Mouse (Mus musculus) myocyte (in vitro differentiated cells): ENCODE data around the gene Fam210b.

Experiments
- CEBPB ChIP-seq: IDR thresholded peaks from 2 replicates; pipeline ENCODE4 v1.6.1; 2011; ENCODE audit warnings: mild to moderate bottlenecking, moderate library complexity; ENCODE audit not compliant: poor library complexity, insufficient read depth, severe bottlenecking
- E2F4 ChIP-seq: IDR thresholded peaks from one replicate; pipeline ENCODE4 v1.6.1; 2011; ENCODE audit warnings: mild to moderate bottlenecking, control low read depth, moderate library complexity; ENCODE audit not compliant: insufficient read depth
- MAX ChIP-seq: IDR thresholded peaks from one replicate; pipeline ENCODE4 v1.6.1; 2011; ENCODE audit warnings: low read depth, mild to moderate bottlenecking, control low read depth
- MYOD1 ChIP-seq, 3 experiments: IDR thresholded peaks; one replicate each; pipeline ENCODE4 v1.6.1; 2011; ENCODE audit warnings: control low read depth in 2 of 3, low read depth in 2 of 3, mild to moderate bottlenecking in 2 of 3, moderate library complexity in 1 of 3; ENCODE audit not compliant: insufficient read length in 2 of 3, control insufficient read depth in 1 of 3
- MYOG ChIP-seq, 3 experiments: IDR thresholded peaks; one replicate each; pipeline ENCODE4 v1.6.1; 2011; ENCODE audit warnings: control low read depth in 2 of 3, low read depth in 2 of 3, mild to moderate bottlenecking in 2 of 3; ENCODE audit not compliant: insufficient read length in 2 of 3, control insufficient read depth in 1 of 3, insufficient read depth in 1 of 3
- POLR2A ChIP-seq: IDR thresholded peaks from one replicate; pipeline ENCODE4 v1.6.1; 2011; ENCODE audit warnings: low read depth, mild to moderate bottlenecking, control low read depth, moderate library complexity; ENCODE audit not compliant: insufficient read length
- POLR2AphosphoS2 ChIP-seq: IDR thresholded peaks from one replicate; pipeline ENCODE4 v1.6.1; 2011; ENCODE audit warnings: low read depth, control low read depth; ENCODE audit not compliant: insufficient read length
- REST ChIP-seq: IDR thresholded peaks from one replicate; pipeline ENCODE4 v1.6.1; 2011; ENCODE audit warnings: mild to moderate bottlenecking, control low read depth, moderate library complexity; ENCODE audit not compliant: insufficient read depth, insufficient read length
- SRF ChIP-seq: IDR thresholded peaks from one replicate; pipeline ENCODE4 v1.6.1; 2011; ENCODE audit warnings: low read depth; ENCODE audit not compliant: control insufficient read depth, insufficient read length
- TCF12 ChIP-seq: IDR thresholded peaks from one replicate; pipeline ENCODE4 v1.6.1; 2011; ENCODE audit warnings: mild to moderate bottlenecking, control low read depth; ENCODE audit not compliant: poor library complexity, insufficient read depth, severe bottlenecking
- TCF3 ChIP-seq: IDR thresholded peaks from one replicate; pipeline ENCODE4 v1.6.1; 2011; ENCODE audit warnings: low read depth, control low read depth; ENCODE audit not compliant: insufficient read length
- USF1 ChIP-seq: IDR thresholded peaks from one replicate; pipeline ENCODE4 v1.6.1; 2011; ENCODE audit warnings: low read depth, mild to moderate bottlenecking, control low read depth, moderate library complexity

DNA sequence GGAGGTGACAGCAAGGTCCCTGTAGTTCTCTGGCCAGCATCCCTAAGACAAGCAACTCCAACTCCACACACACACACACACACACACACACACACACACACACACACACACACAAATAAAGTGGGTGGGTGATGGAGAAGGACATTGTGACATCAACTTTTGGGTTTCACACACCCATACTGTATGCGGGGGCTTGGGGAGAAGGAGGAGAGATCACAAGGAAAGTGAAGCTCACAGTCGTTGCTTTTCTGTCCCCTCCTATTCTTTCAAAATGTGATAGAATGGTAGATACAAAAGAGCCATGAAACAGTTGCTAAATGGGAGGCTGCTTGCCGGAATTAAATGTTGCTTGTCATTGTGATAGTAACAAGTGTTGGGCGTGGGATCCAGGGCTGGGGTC lies 49.3 kb downstream of the Fam210b start:
- TF ChIP-seq USF1 (no peak), CEBPB (no peak), MYOG (IDR thresholded peaks at IDR 0.05; ENCODE audit: control insufficient read depth in 1 of 3, insufficient read depth in 1 of 3, insufficient read length in 2 of 3, low read depth in 2 of 3) (no peak), POLR2A (no peak), POLR2AphosphoS2 (no peak), MAX (no peak), MYOD1 (IDR thresholded peaks at IDR 0.05; ENCODE audit: control insufficient read depth in 1 of 3, insufficient read length in 2 of 3, low read depth in 2 of 3) (no peak), E2F4 (no peak), TCF3 (no peak), TCF12 (no peak), SRF (no peak), REST (no peak)
